Mouse (Mus musculus) forelimb bud, embryonic 11.5 days (tissue): ENCODE measurements around the gene Sh3bgrl3.
A peak's percentile ranks its signal among the peaks of the same experiment; 100 is the strongest.
"Not testable (repeated sequence)": the region's sequence is repeated elsewhere in the genome, so short reads cannot be mapped to it uniquely, and the experiment has no call there.

Experiments used
- DNase-seq: peaks from one replicate; pipeline ENCODE4 v3.0.0-alpha.2; 2012; ENCODE audit warnings: low read depth, low spot score

The Sh3bgrl3 gene

GRCm38 (mm10) chr4:134128221-134128982 lies at the start of gene Sh3bgrl3:
Sh3bgrl3 (minus strand) TSS chr4:134128789.
- peak; percentile 86 for DNase-seq

- DNase-seq: no peak
These were observed 43.8 kb upstream of the Sh3bgrl3 start for GRCm38 (mm10) chr4:134172391-134172790.

GRCm38 (mm10) chr4:134166906-134167305 lies 38.3 kb upstream of the Sh3bgrl3 start:
- no peak for DNase-seq

GRCm38 (mm10) chr4:134165548-134166465 lies 37.2 kb upstream of the Sh3bgrl3 start:
- no peak for DNase-seq

GRCm38 (mm10) chr4:134165024-134165423 lies 36.4 kb upstream of the Sh3bgrl3 start:
- DNase-seq: no peak

GRCm38 (mm10) chr4:134164591-134164990 lies 36.0 kb upstream of the Sh3bgrl3 start:
- no peak for DNase-seq

GRCm38 (mm10) chr4:134160071-134160470 lies 31.5 kb upstream of the Sh3bgrl3 start:
- DNase-seq: not testable (repeated sequence)

GRCm38 (mm10) chr4:134158774-134159173 lies 30.2 kb upstream of the Sh3bgrl3 start:
- no peak for DNase-seq

- no peak for DNase-seq
These were observed 29.0 kb upstream of the Sh3bgrl3 start for GRCm38 (mm10) chr4:134157558-134157957.

- no peak for DNase-seq
These were observed 28.2 kb upstream of the Sh3bgrl3 start for GRCm38 (mm10) chr4:134156744-134157143.

- no peak for DNase-seq
These were observed 27.4 kb upstream of the Sh3bgrl3 start for GRCm38 (mm10) chr4:134155961-134156465.

GRCm38 (mm10) chr4:134155531-134155930 lies 26.9 kb upstream of the Sh3bgrl3 start:
- DNase-seq: no peak

GRCm38 (mm10) chr4:134154354-134154753 lies 25.8 kb upstream of the Sh3bgrl3 start:
- DNase-seq: no peak

GRCm38 (mm10) chr4:134153656-134154055 lies 25.1 kb upstream of the Sh3bgrl3 start:
- no peak for DNase-seq

- DNase-seq: no peak
These were observed 23.5 kb upstream of the Sh3bgrl3 start for GRCm38 (mm10) chr4:134152112-134152511.

GRCm38 (mm10) chr4:134149389-134149788 lies 20.8 kb upstream of the Sh3bgrl3 start:
- no peak for DNase-seq

GRCm38 (mm10) chr4:134144297-134144696 lies 15.7 kb upstream of the Sh3bgrl3 start:
- not testable (repeated sequence) for DNase-seq

GRCm38 (mm10) chr4:134138857-134139256 lies 10.3 kb upstream of the Sh3bgrl3 start:
- DNase-seq: no peak

- DNase-seq: no peak
These were observed 7.8 kb upstream of the Sh3bgrl3 start for GRCm38 (mm10) chr4:134136280-134136926.

- no peak for DNase-seq
These were observed 4.0 kb upstream of the Sh3bgrl3 start for GRCm38 (mm10) chr4:134132519-134133095.

GRCm38 (mm10) chr4:134132117-134132516 lies 3.5 kb upstream of the Sh3bgrl3 start:
- DNase-seq: no peak
